Mouse (Mus musculus): ENCODE measurements around the gene Rhbdf2. TPM values are rescaled to one million over a fixed set of nuclear protein-coding genes. Genes with fewer than 3 reads are reported as not detected.

The Rhbdf2 gene
- total and polyA plus RNA-seq, 3 experiments: 6.4 to 13.7 TPM; not detected in 1

- TF ChIP-seq NRF1 (IDR thresholded peaks at IDR 0.05; ENCODE audit: insufficient read depth, low read depth, low read length, poor library complexity, severe bottlenecking) (0 out of 2 replicates have a peak, but pooled peaks have one; percentile 14), KAT2A (conservative IDR thresholded peaks at IDR 0.05; ENCODE audit: low read depth, low read length) (no peak), ZKSCAN1 (IDR thresholded peaks at IDR 0.05; ENCODE audit: low read depth, low read length) (no peak), CHD1 (IDR thresholded peaks at IDR 0.05; ENCODE audit: low read depth, low read length) (no peak), MAX (IDR thresholded peaks at IDR 0.05; ENCODE audit: low read length) (peak; percentile 96), RCOR1 (IDR thresholded peaks at IDR 0.05; ENCODE audit: low read depth, low read length) (0 out of 2 replicates have a peak, but pooled peaks have one; percentile 8), POLR2AphosphoS2 (IDR thresholded peaks at IDR 0.05; ENCODE audit: low read length) (no peak), ZMIZ1 (IDR thresholded peaks at IDR 0.05; ENCODE audit: low read depth, low read length) (no peak), MAFK (IDR thresholded peaks at IDR 0.05; ENCODE audit: borderline replicate concordance, low read depth, low read length) (no peak), ELF1 (IDR thresholded peaks at IDR 0.05; ENCODE audit: low read depth, low read length) (no peak), MYC (IDR thresholded peaks at IDR 0.05; ENCODE audit: low read depth, low read length) (peak; percentile 99), CTCF (IDR thresholded peaks at IDR 0.05 in 2 of 3, conservative IDR thresholded peaks at IDR 0.05 in 1 of 3; ENCODE audit: control insufficient read depth in 1 of 3, insufficient read depth in 1 of 3, low read depth in 2 of 3, low read length in 3 of 3, poor library complexity in 1 of 3, severe bottlenecking in 1 of 3) (peak; percentile 86 to 98 (median 95)), CHD2 (IDR thresholded peaks at IDR 0.05; ENCODE audit: low read length) (no peak), SMC3 (IDR thresholded peaks at IDR 0.05; ENCODE audit: low read depth, low read length) (peak; percentile 90), TAL1 (IDR thresholded peaks at IDR 0.05; ENCODE audit: low read length) (no peak), POLR2A (IDR thresholded peaks at IDR 0.05; ENCODE audit: control insufficient read depth in 1 of 2, insufficient read depth in 1 of 2, low read depth in 1 of 2, low read length in 2 of 2, poor library complexity in 1 of 2) (no peak), ZC3H11A (IDR thresholded peaks at IDR 0.05; ENCODE audit: low read depth, low read length) (peak; percentile 86), BHLHE40 (IDR thresholded peaks at IDR 0.05; ENCODE audit: borderline replicate concordance, low read depth, low read length) (no peak), USF1 (IDR thresholded peaks at IDR 0.05; ENCODE audit: low read depth, low read length) (peak; percentile 75)
These were observed 1.9 kb upstream of the Rhbdf2 start (continued) for GRCm38 (mm10) chr11:116628712-116629111.

- DNase-seq (ENCODE audit: low read depth, low spot score): peak; percentile 88
- Histone ChIP-seq H3K4me1 (ENCODE audit: control insufficient read depth in 1 of 2, insufficient read depth in 2 of 2, low read length in 2 of 2) (peaks cover 15 to 37% of the 10 kb centered on the region in 2 experiments), H3K9me3 (replicated peaks; ENCODE audit: insufficient read depth, low read length) (no peaks in the 10 kb centered on the region), H3K4me3 (ENCODE audit: control insufficient read depth in 1 of 2, insufficient read depth in 1 of 2, low read depth in 2 of 2, low read length in 2 of 2) (peak overlapping the region; percentile 41 to 45), H3K36me3 (ENCODE audit: control insufficient read depth in 1 of 2, insufficient read depth in 2 of 2, low read length in 2 of 2) (peaks cover 0 to 7% of the 10 kb centered on the region in 2 experiments; a peak in 1 of 4 replicates), H3K27ac (ENCODE audit: control insufficient read depth, low read depth, low read length) (peak overlapping the region; percentile 40), H3K9ac (ENCODE audit: control insufficient read depth, low read depth, low read length, poor library complexity, severe bottlenecking) (peak overlapping the region; percentile 48), H3K79me2 (ENCODE audit: control insufficient read depth, insufficient read depth, low read length, poor library complexity) (peaks cover 6% of the 10 kb centered on the region; the same call in 1 of the 2 replicates), H3K27me3 (ENCODE audit: control insufficient read depth in 1 of 2, insufficient read depth in 2 of 2, low read length in 2 of 2) (no peaks in the 10 kb centered on the region)
- peak; percentile 62 for TF ChIP-seq SIN3A (IDR thresholded peaks at IDR 0.05; ENCODE audit: low read length)
- peak; percentile 70 for TF ChIP-seq MXI1 (IDR thresholded peaks at IDR 0.05; ENCODE audit: low read depth, low read length)
- TF ChIP-seq MAX (IDR thresholded peaks at IDR 0.05; ENCODE audit: low read length): no peak
- TF ChIP-seq RCOR1 (IDR thresholded peaks at IDR 0.05; ENCODE audit: low read depth, low read length): peak; percentile 42
- peak; percentile 59 for TF ChIP-seq ETS1 (IDR thresholded peaks at IDR 0.05; ENCODE audit: low read depth, low read length)
- TF ChIP-seq RAD21 (IDR thresholded peaks at IDR 0.05; ENCODE audit: low read depth, low read length): peak; percentile 6; the same call in 1 of the 2 replicates
- TF ChIP-seq SMC3 (IDR thresholded peaks at IDR 0.05; ENCODE audit: low read depth, low read length): peak; percentile 40
- TF ChIP-seq UBTF (IDR thresholded peaks at IDR 0.05; ENCODE audit: borderline replicate concordance, insufficient read depth, low read depth, low read length): no peak
- peak; percentile 50; the same call in 1 of the 2 replicates for TF ChIP-seq MAZ (IDR thresholded peaks at IDR 0.05; ENCODE audit: low read depth, low read length)
- no peak for TF ChIP-seq ZC3H11A (IDR thresholded peaks at IDR 0.05; ENCODE audit: low read depth, low read length)
- TF ChIP-seq ELF1 (IDR thresholded peaks at IDR 0.05; ENCODE audit: low read depth, low read length): no peak
- peak; percentile 59; the same call in 1 of the 2 replicates for TF ChIP-seq GATA1 (IDR thresholded peaks at IDR 0.05; ENCODE audit: low read depth, low read length)
- TF ChIP-seq NELFE (IDR thresholded peaks at IDR 0.05; ENCODE audit: low read depth, low read length): no peak
- TF ChIP-seq USF2 (IDR thresholded peaks at IDR 0.05; ENCODE audit: borderline replicate concordance in 1 of 2, insufficient read depth in 1 of 2, low read depth in 1 of 2, low read length in 2 of 2): no peak; a peak in 1 of 4 replicates
- peak; percentile 69 for TF ChIP-seq ZNF384 (IDR thresholded peaks at IDR 0.05; ENCODE audit: low read depth, low read length)
- TF ChIP-seq JUND (IDR thresholded peaks at IDR 0.05; ENCODE audit: low read depth, low read length): no peak
- 0 out of 2 replicates have a peak, but pooled peaks have one; percentile 38 for TF ChIP-seq CHD1 (IDR thresholded peaks at IDR 0.05; ENCODE audit: low read depth, low read length)
- peak; percentile 25; the same call in 1 of the 2 replicates for TF ChIP-seq MYC (IDR thresholded peaks at IDR 0.05; ENCODE audit: low read depth, low read length)
- peak; percentile 37 to 80 (median 70) for TF ChIP-seq CTCF (IDR thresholded peaks at IDR 0.05 in 2 of 3, conservative IDR thresholded peaks at IDR 0.05 in 1 of 3; ENCODE audit: control insufficient read depth in 1 of 3, insufficient read depth in 1 of 3, low read depth in 2 of 3, low read length in 3 of 3, poor library complexity in 1 of 3, severe bottlenecking in 1 of 3)
- TF ChIP-seq HCFC1 (IDR thresholded peaks at IDR 0.05; ENCODE audit: low read depth, low read length): no peak
These were observed 527 bp upstream of the Rhbdf2 start for GRCm38 (mm10) chr11:116627072-116628020.
